Mouse (Mus musculus) cerebellum, postnatal 25 days (tissue): ENCODE data around the gene Palld.

ENCODE experiments used
- DNase-seq, 2 experiments: peaks; one replicate each; pipeline ENCODE4 v3.0.0; 2021; ENCODE audit warnings: mixed read lengths in 2 of 2

Palld gene

DNA sequence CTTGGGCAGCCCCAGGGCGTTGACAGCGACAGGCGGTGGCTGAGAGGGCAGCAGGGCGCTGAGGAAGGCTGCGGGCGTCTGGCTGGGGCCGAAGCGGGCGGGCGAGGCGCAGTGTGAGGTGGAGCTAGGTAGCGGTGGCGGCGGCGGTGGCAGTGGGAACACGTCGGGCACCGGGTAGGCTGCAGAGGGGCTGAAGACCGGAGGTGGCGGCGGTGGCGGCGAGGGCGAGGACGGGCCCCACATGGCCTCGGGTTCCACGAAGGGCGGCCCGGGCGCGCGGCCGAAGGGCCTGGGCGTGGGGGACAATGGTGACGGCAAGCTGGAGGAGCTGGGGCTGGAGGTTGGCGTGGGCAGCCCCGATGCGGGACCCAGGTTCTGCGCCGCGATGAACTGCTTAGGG lies 352.9 kb downstream of the Palld start:
- DNase-seq = no peak

DNA sequence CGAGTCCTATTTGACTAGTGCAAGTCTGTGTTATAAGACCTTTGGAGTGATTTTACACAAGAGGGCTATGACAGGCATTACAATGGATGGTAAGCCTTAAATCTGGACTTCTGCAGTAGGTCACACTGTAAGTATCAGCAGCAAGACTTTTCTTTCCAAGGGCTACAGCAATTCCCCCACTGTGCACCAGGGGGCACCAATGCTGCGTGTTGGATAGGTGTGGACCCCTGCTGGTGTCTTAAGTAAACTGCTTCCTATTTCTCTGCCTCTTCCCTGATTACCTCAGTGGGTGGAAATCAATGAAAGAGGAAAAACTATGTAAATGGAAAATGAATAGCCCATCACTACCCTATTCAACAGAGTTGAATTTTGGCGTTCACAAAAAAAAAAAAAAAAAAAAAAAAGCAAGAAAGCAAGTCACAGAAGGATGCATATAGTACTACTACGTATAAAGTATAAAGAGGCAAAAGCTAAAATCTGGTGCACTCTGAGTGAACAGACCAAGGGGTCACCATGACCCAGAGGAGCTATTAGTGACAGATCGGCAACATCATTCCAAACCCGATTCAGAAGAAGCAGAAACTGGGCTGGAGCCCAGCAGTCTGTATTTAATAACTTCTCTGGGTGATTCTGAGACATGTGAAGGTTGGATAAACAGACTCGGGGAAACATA lies 362.5 kb downstream of the Palld start:
- peak; percentile 76 to 84 for DNase-seq

DNA sequence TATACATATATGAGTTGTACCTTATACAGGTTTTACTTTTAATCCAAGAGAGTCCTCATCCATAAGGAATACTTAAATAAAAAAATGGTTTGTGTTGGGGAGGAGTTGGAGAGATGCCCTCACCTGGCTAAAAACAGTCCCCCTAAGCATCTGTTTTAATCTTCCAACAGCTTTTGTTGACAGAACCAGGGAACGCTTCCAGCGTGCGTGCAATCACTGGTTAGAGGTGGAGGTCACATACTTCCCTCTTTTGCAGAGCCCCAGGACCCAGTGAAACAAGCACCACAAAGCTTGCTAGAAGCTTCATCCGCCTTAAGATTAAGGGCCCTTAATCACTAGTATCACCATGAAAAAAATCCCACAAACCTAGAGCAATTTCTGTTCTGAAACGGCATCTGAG lies 365.0 kb downstream of the Palld start:
- DNase-seq = no peak

DNA sequence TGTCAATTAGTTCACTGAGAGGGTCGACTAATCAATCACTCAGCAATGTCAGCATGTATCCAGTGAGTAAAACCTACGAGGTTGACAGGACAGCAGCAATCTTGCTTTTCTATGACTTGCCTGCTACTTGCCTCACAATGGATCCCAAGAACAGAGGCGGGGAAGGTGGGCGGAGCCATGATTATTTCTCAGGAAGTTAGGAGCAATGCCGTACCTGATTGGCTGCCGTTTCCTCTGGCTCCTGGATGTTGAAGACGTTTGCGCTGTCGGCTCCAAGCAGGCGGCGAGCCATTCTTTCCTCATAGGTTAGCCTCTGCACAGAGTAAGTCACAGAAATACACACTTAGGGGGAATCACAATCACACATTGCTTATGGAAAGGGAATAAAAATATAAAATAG lies 367.0 kb downstream of the Palld start:
- DNase-seq = no peak

DNA sequence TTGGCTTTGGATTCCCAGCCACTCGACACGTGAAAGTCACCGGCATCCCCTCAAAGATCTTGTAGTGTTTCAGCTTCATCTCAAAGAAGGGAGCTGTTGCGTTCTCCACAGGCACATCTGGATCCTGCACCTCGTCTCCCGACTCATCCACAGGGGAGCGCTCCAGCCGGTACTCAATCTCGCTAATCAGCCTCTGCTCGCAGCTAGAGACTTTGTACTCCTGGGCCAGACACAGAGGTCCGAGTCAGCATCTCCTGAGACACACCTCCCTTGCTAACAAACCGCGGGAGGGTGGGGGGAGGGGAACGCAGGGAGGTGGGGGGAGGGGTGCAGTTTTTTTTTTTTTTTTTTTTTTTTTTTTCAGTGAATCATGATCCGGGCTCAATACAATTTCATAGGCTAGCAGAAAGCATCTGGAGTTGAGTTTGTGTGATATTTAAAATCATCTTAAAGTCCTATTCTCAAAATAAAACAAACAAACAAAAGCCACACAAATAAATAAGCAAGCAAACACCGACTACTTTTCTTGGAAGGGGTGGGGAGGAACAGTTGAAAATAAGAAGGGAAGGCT lies 369.0 kb downstream of the Palld start:
- DNase-seq = no peak

DNA sequence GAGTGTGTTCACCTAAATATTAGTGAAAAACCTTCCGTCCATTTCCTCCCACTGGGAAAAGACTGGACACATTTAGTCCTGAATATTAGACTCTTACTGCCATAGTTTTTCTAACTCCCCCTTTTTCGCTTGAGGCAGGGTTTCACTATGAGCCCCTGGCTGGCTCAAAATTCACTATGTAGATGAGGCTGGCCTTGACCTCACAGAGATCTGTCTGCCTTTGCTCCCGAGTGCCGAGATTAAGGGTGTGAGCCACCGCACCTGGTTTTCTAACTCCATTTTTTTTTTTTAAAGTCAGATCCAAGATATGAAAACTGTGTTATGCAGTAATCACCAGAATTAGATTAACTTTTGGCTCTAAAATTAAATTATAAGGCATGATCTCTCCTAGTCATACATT lies 369.7 kb downstream of the Palld start:
- DNase-seq = no peak

DNA sequence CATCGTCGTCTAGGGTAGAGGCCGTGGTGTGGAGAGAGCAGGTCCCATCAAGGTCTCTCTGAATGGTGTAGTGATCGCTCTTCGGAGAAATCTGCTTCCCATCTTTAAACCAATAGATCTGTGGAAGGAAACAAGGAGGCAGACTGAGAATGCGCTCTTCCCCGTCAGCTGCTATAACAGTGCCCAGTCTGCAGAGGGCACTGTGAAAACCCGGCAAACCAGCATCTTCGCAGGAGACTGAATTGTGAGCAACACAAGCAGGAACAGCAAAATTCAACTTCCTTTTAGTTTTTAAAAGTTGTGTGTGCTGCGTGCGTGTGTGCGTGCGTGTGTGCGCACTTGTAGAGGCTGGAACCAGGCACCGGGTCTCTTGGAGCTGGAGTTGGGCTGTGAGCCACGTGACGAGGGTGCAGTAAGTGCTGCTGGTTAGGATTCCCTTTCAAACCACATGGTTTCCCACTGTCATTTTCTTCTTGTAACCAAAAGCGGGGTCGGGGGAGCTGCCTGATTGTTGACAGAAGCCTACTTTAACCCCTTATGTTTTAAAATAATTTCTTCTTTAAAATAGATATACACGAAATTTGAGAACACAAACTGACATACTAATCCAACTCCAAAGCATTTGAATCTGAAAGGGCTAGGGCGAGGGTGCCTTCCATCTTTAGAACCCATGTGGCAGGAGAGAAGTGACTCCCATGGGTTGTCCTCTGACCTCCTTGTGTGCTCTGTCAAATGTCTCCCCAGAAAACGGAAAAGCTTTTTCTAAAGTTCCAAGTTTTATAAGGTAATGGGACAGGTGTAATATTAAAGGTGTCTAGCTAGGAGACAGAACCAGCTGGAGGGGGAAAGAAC lies 370.3 kb downstream of the Palld start:
- peak in 1 of 2 experiments; percentile 6 for DNase-seq

DNA sequence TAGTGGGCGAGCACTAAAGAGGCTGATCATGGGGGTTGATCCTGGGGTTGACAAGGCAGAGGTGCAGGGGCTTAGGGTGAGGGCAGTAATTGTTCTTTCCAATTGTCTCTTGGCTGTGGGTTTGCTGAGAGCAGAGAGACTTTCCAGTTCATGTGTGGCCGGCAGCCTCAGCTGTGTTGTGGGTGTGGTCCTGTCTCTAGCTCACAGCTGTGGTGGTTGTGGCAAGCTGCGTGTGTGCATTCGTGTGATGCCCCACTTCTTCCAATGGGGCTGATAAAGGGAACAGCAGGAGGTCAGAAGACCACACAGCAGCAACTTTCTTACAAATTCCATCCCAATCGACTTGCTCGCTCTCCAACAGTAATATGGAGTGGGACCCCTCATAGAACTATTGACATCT lies 373.8 kb downstream of the Palld start:
- no peak for DNase-seq

DNA sequence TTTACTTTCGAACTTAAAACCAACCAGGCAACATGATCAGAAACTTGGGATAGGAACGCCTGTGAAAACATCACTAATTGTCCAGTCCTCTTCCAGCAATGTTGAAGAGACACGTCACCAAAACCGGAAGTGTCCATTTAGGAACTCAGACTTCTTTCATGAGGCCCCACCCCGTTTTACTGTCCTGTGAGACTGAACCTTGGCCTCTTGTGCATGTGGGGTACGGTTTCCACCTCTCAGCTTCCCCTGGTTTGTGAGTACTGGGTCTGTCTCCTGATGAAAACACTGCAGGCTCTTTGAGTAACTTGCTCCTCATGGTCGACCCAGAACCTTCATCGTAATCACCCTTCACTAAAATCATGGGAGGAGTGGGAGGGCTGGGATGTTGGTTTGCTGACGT lies 374.3 kb downstream of the Palld start:
- no peak for DNase-seq

DNA sequence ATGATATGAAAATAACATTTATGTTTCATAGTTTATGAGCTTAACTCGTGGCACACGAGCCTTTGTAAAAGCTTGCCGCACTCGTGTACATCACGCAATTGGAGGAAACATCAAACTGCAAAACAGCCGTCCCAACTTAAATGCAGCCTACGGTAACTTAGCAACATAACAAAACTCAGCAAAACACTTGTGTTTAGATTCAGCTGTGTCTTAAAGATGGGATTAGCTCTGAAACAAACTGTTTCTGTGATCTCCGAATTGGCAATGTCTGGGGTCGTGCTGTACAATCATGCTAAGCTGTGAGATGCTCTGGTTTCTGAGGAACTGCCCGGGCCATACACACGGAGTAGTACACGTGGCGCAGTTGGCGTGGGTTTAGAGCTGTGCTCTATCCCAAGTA lies 375.5 kb downstream of the Palld start:
- DNase-seq = no peak

DNA sequence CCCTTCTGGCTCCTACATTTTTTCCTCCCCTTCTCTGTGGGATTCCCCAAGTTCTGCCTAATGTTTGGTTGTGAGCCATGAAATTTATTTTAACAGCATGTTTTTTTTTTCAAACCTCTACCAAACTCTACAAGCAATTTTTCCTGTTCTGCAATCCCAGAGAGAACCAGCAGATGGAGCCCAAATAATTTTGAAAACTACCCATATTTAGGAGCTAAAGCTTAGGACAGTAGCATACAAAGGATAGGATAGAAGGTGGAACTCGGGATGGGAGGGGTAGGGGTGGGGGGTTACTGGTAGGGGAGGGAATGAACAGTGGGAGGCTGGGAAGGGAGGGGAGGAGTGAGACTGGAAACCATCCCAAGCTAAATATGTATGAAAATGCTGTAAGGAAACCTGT lies 380.4 kb downstream of the Palld start:
- peak in 1 of 2 experiments; percentile 44 for DNase-seq

DNA sequence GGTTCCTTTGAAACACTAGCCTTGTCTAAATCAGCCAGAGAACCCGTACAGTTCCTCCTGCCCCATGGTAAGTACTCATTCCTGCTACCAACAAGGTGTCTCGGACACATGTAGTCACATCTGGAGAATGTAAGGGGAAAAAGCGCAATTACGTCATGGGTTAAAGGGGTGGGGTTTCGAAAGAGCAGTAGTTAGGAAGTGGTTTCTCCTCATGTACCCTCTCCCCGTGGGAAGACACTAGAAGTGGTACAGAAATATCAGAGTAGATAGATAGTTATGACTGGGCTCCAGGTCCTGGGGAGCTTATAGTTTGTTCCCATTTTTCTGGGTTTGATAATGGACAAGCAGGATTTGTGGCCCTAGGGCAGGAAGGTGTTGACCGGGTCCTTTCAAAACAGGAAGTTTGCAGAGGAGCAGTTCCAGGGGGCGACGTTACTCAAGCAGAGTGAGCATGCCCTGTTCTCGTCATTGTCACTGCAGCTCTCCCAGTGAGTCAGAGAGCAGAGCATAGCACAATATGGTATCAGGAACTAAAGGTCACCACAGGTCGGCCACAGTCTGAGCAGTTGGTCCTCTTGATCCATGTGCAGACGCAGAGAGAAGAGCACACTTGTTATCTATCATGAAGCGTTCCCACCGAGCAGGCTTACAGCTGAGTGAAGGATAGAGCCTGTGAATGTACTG lies 384.8 kb downstream of the Palld start:
- no peak for DNase-seq

DNA sequence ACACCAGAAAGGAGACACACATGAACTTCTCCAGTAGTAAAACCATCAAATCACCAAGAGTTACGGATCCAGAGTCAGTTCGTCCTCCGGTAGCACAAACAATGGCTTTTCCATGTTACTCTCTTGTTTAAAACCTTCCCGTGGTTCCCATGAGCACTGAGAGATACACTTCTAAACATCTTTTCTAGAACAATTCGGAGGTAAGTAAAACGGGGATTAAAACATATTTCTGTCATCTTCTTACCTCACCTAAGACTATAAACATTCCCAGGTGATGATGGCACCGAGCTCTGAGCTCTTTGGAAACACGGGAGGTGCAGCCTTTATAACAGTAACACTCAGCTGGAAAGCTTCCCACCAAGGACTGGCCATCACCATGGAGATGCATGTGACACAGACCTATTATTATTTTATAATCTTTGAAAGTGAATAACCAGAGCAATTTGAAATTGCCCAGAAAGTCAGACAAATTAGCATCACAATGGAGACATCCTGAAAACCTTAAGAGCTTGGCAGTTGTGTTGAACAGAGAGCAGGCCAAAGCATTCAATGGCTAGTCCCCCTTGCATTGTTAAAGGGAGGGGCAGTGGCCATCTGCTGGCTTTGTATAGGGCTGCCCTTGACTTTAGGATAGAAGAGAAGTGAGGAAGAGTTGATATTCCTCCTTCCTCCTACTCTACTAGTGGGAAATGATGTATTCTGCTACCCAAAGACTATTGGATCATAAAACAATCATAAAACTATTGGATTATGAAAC lies 385.6 kb downstream of the Palld start:
- no peak for DNase-seq

DNA sequence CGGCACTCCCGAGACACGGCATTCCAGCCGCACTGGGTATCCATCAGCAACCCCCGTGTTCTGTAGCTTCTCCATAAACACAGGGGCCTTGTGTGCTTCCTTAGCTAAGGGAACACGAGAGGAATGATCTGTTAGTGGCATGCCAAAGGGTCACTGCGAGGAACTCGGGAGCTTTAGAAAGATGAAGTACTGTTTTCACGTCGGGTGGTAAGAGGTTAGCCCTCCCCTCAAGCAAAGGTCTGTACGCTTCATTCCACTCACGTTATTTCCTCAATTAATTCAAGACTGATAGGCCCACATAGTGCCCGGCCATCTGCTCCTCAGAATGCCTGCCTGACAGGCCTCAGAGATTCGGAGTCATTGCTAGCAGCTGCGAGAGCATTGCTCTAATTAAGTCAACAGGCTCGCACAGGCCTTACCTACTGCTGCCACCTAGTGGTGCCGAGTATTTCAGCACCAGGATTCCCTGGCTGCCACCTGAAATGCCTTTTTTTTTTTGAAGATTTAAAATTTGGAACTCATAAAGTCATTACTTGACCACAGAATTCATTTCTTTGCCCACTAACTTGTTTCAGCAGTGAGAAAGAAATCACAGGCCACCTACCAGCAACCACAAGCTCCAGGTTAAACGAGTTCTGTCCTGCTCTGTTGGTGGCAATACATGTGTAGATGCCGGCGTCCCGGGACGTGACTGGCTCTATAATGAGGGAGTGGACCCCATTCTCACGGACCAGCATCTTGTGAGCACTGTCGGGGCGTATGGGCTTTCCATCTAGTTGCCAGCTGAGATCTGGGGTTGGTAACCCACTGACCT lies 386.4 kb downstream of the Palld start:
- DNase-seq = peak; percentile 88 to 92

DNA sequence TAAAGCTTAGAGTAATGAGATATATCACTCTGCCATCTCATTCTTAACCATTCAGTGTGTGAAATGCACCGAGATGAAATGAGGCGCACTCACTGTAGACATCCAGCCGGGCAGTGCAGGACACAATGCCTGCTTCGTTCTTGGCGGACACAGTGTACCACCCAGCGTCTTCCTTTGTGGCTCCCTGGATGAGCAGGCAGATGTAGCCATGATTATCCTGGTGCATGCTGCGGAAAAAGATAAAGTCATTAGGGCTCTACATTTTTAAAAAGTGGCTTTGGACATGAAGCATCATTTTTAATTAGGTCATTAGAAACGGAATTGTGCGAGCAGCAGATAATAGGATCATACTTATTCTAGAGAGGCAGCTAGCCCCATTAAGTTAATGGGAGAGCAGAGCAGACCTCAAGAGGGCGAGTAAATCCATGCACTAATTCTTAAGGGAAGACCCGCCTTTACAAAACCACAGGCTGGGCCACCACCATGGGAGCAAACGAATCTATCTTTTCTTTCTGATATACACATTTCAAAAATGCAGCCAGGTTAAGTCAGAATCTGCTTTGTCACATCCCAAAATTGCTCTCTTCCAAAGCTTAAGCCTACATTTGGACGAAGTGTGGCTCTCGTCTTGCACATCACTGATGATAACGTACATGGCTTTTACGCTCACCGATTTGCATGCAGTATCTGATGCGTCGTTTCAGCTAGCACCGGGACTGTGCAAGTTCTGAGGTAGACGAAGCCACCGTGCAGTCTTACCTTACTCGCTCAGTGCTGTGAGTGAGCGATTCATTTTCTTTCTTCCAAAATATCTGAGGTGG lies 387.2 kb downstream of the Palld start:
- peak; percentile 9 to 19 for DNase-seq

DNA sequence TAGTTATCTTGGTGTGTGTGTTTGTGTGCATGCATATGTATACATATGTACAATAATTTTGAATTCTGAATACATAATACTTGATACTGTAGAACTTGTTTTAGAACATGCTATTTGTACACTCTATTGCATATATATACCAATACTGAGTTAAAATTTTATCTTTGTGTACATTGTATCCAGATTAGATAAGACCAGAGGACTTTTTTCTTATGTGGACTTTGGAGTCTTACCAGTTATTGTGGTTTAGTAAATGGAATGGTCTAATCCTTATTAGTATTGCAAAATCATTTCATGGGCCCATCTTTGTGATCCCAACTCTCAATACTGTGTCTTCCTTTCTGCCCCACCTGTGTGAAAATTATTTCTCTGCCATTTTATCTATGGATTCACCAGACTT lies 400.2 kb downstream of the Palld start:
- DNase-seq = no peak

DNA sequence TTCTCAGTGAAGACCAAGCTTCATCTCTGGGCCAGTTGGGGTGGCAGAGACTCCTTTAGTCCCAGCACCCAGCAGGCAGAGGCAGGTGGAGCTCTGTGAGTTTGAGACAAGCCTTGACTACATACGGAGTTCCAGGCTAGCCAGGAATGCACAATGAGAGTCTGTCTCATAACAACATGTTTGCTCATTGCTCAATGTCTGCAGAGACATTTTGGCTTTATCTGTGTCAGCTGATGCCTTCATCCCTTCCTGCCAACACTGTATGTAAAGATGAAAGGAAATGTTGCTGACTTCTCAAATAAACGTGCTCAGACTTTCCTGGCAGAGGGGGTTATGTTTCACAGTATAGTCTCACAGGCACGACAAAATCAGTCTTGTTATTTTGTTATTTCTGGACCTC lies 401.6 kb downstream of the Palld start:
- no peak for DNase-seq

DNA sequence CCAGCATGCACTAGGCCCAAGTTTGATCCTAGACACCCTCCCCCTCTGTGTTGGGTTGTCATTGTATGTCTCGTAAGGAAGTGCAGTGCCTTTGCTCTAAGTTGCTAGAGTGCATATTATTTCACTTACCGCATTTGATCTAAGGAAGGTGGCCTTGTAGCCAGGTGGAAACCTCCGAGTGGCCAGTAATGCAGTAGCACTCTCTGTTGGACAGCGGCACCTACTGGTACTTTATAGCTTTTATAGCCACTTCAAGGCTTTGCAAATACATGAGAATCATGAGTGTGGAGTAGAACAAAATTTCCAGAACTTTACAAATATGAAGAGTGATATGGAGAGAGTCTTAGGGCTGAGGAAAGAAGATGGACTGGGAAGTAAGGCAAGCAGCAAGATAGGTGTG lies 403.5 kb downstream of the Palld start:
- peak in 1 of 2 experiments; percentile 19 for DNase-seq

DNA sequence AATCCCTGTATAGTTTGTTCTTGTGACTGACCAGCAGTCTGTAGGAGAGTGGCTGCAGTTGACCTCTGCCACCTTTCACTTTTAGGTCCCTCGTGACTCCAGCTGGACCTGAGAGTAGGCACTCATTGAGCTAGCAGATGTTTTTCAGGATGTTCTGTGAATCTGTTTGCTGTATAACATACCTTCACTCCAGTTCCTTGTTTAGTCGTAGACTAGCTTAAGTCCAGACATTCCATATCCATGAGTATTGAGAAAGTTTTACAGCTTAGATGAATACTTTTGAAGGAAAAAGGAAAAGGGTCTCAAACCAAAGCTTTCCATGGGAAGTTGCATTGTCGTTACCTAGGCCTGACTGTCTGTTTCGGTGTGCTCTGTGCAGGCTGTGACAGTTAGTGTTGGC lies 405.4 kb downstream of the Palld start:
- DNase-seq = no peak

DNA sequence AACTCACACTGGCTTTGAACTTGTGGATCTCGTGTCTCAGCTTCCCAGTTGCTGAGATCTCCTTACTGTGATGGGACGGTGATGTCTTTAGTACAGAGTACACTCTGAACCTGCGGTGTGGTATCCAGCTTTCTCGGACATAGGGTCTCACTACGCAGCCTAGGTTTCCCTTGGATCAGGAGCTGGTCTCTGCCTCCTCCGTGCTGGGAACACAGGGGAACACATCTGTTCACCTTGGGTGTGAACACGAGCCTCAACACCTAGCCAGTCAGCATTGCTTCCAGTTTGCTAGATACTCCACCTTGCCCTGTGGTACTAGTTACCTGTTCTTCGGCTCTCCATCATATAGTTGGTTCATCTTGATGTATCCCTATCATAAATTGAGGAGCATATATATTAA lies 413.9 kb downstream of the Palld start:
- DNase-seq = peak in 1 of 2 experiments; percentile 11

DNA sequence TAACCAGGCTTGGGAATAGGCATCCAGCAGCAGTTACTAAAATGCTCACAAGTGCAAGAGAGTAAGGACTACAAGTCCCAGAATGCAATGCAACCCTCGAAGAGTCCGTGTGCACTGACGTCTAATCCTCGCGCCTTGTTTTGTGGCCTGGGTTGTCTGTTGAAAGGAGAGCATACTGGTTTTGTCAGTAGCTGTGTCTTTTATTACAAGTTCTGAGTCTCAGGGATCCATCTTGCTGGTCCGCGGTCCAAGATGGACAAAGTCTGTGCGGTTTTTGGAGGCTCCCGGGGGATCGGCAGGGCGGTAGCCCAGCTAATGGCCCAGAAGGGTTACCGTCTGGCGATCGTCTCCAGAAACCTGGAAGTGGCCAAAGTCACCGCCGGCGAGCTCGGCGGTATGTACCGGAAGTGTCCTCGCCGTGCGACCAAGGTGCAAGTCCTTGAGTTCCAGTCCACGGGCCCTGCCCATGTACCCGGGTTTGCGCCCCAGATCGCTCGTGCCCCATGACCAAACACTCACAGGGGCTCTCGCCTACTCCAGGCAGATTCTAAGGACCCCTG lies 414.8 kb downstream of the Palld start, which contains the start of gene Cbr4:
Gene Cbr4 (plus strand): TSS at position 138 of the 560 bp plus-strand sequence.
- peak; percentile 88 to 90 for DNase-seq
